Mouse (Mus musculus) olfactory bulb, adult 2 months (tissue): ENCODE results near the gene Gpr62.

ENCODE experiments used
- CTCF ChIP-seq: fragments of 200-500 bp; IDR thresholded peaks from 2 replicates; pipeline ENCODE4 v1.5.1; 2012; ENCODE audit warnings: low read depth, mild to moderate bottlenecking, low read length, moderate library complexity; ENCODE audit not compliant: insufficient read depth
- POLR2A ChIP-seq: fragments of 200-500 bp; IDR thresholded peaks from 2 replicates; pipeline ENCODE4 v1.6.1; 2012; ENCODE audit warnings: mild to moderate bottlenecking, low read depth, low read length, moderate library complexity; ENCODE audit not compliant: insufficient read depth

GRCm38 (mm10) chr9:106499667-106500066, 33.9 kb upstream of the Gpr62 start, which contains the start of gene Iqcf1:
- TF ChIP-seq POLR2A (no peak), CTCF (no peak)
